Mouse (Mus musculus): Measurements from ENCODE around the gene Serpina9. TPM values are rescaled to one million over a fixed set of nuclear protein-coding genes. Genes with fewer than 3 reads are reported as not detected.
"Not testable (repeated sequence)": the region's sequence is repeated elsewhere in the genome, so short reads cannot be mapped to it uniquely, and the experiment has no call there.

Gene Serpina9
- total RNA-seq, 2 experiments from 2014 or later, result 0.60 to 8.6 TPM

DNA sequence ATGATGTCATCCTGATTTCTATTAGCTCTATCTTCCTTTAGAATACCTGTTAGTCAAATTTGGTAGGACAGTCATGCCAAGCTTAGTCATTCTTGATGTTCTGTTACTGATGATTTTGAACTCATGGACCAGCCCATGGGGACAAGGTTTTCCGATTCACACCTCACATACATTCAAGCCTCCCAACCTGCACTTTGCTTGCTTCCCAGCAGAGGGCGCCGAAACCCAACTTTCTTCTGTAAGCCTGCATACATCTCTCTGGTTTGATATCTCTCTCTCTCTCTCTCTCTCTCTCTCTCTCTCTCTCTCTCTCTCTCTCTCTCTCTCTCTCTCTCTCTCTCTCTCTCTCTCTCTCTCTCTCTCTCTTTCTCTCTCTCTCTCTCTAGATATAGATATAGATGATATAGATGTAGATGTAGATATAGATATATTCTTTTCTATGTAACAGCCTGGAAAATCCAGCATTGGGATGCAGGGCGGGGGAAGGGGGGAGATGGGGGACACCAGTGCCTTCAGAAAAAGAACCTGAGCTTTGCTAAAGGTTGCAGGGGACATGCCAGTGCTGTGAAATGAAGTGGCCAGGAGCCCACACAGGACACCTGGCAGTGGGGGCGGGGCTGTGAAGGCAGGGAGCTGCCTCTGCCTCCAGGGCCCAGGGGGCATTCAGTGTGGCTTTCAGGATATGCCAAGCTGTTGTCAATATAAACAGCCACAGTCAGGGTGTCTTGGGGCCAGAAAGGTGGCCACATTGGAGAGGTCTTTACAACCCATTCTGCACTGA, 18.1 kb downstream of the Serpina9 start:
- intact Hi-C loops (cut with DNase I), result loop anchor here (1.0 to 2.0 kb wide), 2 partner anchors 74 to 423 kb away; no protein-coding TSS in a partner anchor
- DNase-seq (ENCODE audit: low spot score in 2 of 2), result peak; percentile 85 to 88

- intact Hi-C loops (cut with DNase I), result no loop called here
- DNase-seq (ENCODE audit: low spot score in 2 of 2), result peak in 1 of 2 experiments; percentile 75
Observed at GRCm38 (mm10) chr12:103992945-103993344, 20.6 kb downstream of the Serpina9 start.

DNA sequence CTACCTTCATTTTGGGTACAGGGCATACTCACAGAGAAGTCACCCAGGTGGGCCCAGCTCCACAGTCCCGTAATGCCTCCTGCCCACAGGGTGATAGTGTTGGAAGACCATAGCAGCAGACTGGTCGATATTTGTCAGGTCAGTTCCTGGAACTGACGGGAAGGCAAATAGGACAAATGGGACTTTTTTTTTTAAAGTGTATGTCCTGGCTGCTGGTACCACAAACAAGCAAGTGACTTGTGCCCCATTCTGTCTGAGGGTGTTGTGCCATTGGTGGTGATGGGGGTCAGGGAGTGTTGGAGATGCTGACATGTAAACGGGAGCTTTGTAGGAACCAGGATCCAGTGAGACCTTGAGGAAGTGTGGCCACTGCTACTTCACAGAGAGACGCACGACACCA, 23.7 kb downstream of the Serpina9 start, which contains the start of gene Serpina11:
TSS of gene Serpina11 (minus strand) at position 101 of the 400 bp plus-strand sequence.
- no peak for DNase-seq (ENCODE audit: low spot score in 2 of 2)
- intact Hi-C loops (cut with DNase I), result no loop called here

- DNase-seq (ENCODE audit: low spot score in 2 of 2), result no peak
- intact Hi-C loops (cut with DNase I), result no loop called here
Observed at GRCm38 (mm10) chr12:103989514-103989767, 24.1 kb downstream of the Serpina9 start.

DNA sequence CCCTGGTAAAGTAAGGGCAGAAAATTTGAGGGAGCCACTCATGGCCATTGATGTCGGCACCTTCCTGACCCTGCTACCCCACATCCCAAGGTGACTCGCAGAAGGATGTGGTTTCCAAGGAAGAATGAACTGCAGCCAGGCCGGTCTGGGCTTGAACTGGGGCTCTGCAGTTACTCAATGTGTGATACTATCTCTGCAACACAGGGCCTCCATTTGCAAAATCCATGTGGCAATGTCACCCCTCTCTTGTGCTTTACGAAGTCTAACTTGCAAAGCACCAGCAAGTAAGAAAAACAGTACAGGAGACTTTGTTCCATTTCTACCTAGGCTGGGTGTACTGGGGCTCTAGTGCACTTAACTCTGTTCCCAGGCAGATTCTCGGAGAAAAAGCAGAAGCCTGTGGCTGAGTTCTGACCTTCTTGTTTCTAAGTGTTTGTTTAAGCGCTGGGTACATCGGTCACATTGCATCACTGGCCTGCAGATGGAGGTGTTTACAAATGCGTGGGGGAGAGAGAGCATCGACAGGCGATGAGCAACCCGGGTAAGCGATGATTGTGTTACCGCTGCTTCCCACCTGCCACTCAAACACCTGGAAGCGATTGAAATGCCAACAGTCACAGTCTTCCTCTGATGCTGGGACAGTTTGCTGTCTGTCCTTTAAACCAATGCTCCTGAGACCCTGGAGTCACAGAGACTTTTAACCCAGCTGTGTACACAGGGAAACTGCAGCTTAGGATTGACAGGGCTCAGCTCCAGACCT, 24.6 kb downstream of the Serpina9 start:
- no peak for DNase-seq (ENCODE audit: low spot score in 2 of 2)
- intact Hi-C loops (cut with DNase I), result no loop called here

- no peak for DNase-seq (ENCODE audit: low spot score in 2 of 2)
- intact Hi-C loops (cut with DNase I), result no loop called here
Observed at GRCm38 (mm10) chr12:103985868-103986267, 27.7 kb downstream of the Serpina9 start.

DNA sequence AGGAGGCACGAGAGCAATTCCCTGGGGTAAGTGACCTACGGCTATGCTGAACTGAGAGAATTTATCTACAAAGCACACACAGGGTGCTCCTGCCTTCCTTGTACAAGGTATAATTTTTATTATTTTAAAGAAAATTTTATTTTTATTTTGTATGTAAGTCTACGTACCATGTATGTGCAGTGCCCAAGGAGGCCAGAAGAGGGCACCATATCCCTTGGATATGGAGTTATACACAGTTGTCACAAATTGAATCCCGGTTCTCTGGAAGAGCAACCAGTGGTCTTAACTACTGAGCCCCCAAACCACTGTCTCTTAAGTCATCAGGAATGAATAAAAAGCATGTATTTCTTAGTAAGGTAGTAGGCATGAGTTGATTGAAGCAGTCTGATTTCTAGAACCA, 28.6 kb downstream of the Serpina9 start:
- DNase-seq (ENCODE audit: low spot score in 2 of 2), result peak; percentile 61 to 64

DNA sequence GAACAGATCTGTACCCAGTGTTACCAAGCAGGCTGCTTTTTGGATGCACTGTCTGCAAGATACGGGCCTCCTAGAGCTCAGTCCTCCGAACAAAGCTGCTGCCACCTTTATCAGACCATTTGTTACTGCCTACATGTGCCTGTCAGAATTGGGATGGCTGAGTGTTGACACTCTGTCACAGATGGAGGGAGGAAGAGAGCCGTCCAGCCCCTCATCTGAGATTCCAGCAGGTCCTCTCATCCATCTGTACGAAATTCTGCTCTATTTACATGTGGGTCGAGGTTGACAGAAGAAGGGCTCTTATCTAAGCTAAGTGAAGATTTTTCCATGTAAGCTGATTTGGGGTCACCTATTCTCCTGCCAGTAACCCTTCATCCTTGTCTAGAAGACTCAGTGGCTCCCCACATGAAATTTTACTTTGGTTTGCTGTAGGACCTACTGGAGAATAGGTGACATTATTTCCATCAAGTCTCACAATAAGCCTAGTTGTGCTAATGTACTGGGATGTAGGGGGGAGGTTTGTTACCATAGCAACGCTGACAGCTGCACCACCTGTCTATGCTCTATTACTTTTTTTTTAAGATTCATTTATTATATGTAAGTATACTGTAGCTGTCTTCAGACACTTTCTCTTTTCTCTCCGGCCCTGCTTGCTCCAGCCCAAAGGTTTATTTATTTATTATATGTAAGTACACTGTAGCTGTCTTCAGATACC, 31.8 kb downstream of the Serpina9 start:
- intact Hi-C loops (cut with DNase I), result no loop called here
- DNase-seq (ENCODE audit: low spot score in 2 of 2), result no peak

More for the DNA sequence above, 28.6 kb downstream of the Serpina9 start:
- intact Hi-C loops (cut with DNase I), result no loop called here

DNA sequence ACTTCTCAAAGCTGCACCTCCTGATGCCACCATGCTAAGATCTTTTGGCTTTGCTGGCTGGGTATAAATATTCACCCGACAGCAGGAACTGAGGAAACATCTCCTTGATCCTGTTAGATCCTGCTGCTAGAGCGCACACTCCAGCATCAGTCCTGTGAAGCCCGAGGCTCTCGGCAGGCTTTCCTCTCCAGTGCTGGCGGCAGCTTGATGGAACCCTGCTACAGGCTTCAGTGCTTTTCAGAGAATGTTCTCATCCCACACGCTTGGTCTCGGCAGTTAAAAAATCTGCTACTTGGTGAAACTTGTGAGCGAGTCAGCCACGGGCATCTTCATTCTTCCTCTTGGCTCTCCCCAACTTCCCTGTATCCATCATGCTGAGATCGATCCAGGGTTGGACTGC, 35.3 kb downstream of the Serpina9 start:
- no peak for DNase-seq (ENCODE audit: low spot score in 2 of 2)
- intact Hi-C loops (cut with DNase I), result no loop called here

DNA sequence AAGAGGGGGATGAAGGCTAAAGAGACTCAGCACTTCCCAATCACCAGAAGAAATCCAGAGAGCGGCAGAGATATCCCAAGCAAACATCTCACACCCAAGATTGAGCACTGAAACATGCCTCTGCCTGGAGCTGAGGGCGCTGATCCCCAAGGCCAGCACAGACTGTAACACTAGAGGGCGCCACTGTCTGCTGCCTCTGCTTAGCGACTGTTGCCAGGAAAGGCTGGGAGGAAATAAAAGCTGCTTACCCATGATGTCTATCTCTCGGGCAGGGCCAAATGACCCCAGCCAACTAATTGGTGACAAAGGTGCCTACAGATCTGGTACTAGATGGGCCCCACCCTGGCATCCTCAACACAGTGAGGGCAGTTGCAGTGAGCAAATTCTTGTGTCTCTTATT, 35.7 kb downstream of the Serpina9 start:
- intact Hi-C loops (cut with DNase I), result no loop called here
- no peak for DNase-seq (ENCODE audit: low spot score in 2 of 2)

DNA sequence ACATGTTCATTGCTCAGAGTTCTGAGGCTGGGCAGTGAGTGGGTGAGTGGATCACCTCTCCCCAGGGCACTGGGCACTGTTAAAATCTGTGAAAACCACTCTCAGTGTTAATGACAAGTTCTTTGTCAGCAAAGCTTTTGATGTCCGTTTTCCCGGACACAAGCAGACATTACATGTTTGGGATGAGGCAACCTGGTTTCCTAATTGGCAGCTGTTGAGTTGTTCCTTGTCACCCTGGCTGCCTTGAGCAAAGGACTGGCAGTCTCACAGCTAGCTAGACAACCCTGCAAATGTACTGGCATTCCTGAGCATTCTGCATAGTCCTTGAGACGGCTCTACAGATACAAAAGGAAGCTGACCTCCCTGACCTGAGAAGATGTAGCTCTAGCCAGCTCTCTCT, 36.5 kb downstream of the Serpina9 start:
- DNase-seq (ENCODE audit: low spot score in 2 of 2), result no peak
- intact Hi-C loops (cut with DNase I), result no loop called here

DNA sequence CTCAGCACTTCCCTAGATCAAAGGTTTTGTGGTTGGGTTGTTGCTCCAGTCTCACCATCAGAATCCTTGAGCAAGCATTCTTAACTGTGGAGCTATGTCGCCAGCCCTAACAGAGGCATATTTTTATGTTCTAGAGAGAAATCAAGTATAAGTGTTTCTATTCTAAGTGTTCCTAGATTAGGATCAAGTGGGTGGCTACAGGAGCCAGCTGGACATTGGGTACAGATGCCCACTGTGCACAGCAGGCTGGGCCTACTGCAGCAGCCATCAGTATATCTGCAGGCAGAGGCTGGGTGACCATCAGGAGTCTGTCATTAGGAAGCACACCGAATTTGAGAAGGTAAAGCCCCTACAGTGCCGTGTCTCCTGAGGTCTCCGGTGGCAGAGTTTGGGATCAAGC, 42.5 kb downstream of the Serpina9 start:
- intact Hi-C loops (cut with DNase I), result no loop called here
- peak in 1 of 2 experiments; percentile 73 for DNase-seq (ENCODE audit: low spot score in 2 of 2)

DNA sequence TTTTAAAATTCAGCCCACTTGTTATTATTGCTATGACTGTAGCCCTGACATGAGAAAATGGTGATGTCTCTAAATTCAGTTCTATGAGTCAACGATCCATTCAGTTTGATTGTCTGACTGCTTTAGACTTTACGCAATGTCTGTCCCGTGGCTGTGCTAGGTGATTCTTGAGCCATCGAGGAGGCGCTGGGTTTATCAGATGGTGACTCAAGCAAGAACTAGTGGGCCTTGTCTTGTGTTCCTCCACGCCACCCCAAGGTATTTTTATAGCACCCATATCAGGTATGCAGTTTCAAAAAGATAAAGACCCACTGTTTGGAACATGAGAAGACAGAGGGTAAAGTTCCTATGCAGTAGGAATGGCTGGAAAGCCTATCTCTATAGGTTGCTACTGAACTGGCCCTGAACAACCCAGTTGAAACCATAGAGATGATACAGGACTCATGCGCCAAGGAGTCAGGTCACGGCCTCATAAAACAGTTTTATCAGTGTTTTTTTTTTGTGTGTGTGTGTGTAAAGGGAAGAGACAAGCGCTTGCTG, 43.9 kb downstream of the Serpina9 start:
- intact Hi-C loops (cut with DNase I), result no loop called here
- no peak for DNase-seq (ENCODE audit: low spot score in 2 of 2)

DNA sequence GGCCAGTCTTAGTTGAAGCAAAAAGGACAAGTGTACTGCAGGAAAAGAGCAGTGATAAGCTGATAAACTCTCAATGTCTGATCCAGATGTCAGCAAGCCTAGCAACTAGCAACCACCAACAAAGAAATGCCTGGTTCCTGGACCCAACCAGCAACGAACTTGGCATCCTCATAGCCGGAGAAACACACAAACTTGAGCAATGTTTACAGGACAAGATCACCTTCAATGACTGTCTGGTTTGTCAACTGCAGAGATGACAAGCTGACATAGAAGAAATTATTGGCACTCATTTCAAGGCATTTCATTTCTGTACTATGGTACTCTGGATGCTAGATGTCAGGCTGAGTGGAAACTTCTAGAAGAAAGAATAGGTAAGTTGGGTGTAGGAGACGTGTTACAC, 46.8 kb downstream of the Serpina9 start:
- intact Hi-C loops (cut with DNase I), result no loop called here
- no peak for DNase-seq (ENCODE audit: low spot score in 2 of 2)

GRCm38 (mm10) chr12:103963288-103963687, 50.3 kb downstream of the Serpina9 start:
- intact Hi-C loops (cut with DNase I), result no loop called here
- DNase-seq (ENCODE audit: low spot score in 2 of 2), result no peak

DNA sequence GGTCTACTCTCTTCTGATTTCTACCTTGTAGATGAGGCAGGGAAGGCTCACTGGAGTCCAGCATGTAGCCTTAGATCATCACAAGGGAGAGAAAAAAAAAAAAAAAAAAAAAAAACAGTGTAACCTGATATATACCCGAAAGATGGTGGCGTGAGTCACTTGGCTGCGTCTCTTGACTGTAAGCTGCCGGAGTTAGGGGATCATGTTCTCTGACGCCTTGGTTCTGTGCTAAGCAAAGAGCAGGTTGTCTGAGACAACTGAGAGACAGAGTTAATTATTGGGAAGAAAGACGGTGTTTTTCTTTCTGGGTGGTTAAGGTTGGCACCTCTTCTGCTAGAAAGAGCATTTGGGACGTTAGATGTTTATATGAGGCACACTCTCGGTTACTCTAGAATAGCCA, 50.7 kb downstream of the Serpina9 start:
- intact Hi-C loops (cut with DNase I), result no loop called here
- DNase-seq (ENCODE audit: low spot score in 2 of 2), result no peak

GRCm38 (mm10) chr12:103962337-103962736, 51.2 kb downstream of the Serpina9 start:
- DNase-seq (ENCODE audit: low spot score in 2 of 2), result no peak
- intact Hi-C loops (cut with DNase I), result no loop called here

GRCm38 (mm10) chr12:103961716-103962115, 51.8 kb downstream of the Serpina9 start:
- no peak for DNase-seq (ENCODE audit: low spot score in 2 of 2)
- intact Hi-C loops (cut with DNase I), result no loop called here

- DNase-seq (ENCODE audit: low spot score in 2 of 2), result no peak
- intact Hi-C loops (cut with DNase I), result no loop called here
Observed at GRCm38 (mm10) chr12:103958798-103959197, 54.8 kb downstream of the Serpina9 start, which contains the start of gene Serpina1e. Gene Serpina1e, minus strand, starts transcription at chr12:103958975.

- DNase-seq (ENCODE audit: low spot score in 2 of 2), result not testable (repeated sequence)
Observed at GRCm38 (mm10) chr12:103956555-103956954, 57.0 kb downstream of the Serpina9 start.

More at GRCm38 (mm10) chr12:103956555-103956954, 57.0 kb downstream of the Serpina9 start:
- intact Hi-C loops (cut with DNase I), result not testable (repeated sequence)
